Mouse (Mus musculus): ENCODE data around the gene Smoc1. TPM values are rescaled to one million over a fixed set of nuclear protein-coding genes. Genes with fewer than 3 reads are reported as not detected.

Smoc1 gene
- total and polyA plus RNA-seq, 2 experiments from 2014 or later = 24.5 to 28.7 TPM

- Histone ChIP-seq H3K27me3 (ENCODE audit: insufficient read depth, low read length) (no peaks in the 10 kb centered on the region), H3K36me3 (ENCODE audit: insufficient read depth, low read length) (no peaks in the 10 kb centered on the region), H3K4me1 (ENCODE audit: insufficient read depth, low read length) (no peaks in the 10 kb centered on the region; the same call in 1 of the 2 replicates), H3K9ac (replicated peaks; ENCODE audit: low read length, poor library complexity, severe bottlenecking) (no peak overlapping the region), H3K4me2 (ENCODE audit: low read depth, low read length, poor library complexity, severe bottlenecking) (peak overlapping the region; percentile 95), H3K27ac (ENCODE audit: low read depth, low read length) (no peak overlapping the region), H3K4me3 (ENCODE audit: low read depth, low read length) (peak overlapping the region; percentile 75), H3K9me3 (ENCODE audit: low read length) (no peaks in the 10 kb centered on the region)
- DNase-seq (ENCODE audit: low spot score) = no peak
- ATAC-seq (ENCODE audit: low FRiP score) = no peak
- no peak for TF ChIP-seq CTCF (IDR thresholded peaks at IDR 0.05)
- WGBS = 36% methylated on average over 16 of the region's 16 CpGs
Observed at GRCm38 (mm10) chr12:81028291-81028920, 1.8 kb downstream of the Smoc1 start.

- H3K9ac ChIP-seq (replicated peaks; ENCODE audit: low read length, poor library complexity, severe bottlenecking) = no peak overlapping the region
- no peak overlapping the region for H3K27ac ChIP-seq (ENCODE audit: low read depth, low read length)
- no peak overlapping the region for H3K4me2 ChIP-seq (ENCODE audit: low read depth, low read length, poor library complexity, severe bottlenecking)
- no peak for ATAC-seq (ENCODE audit: low FRiP score)
- no peak for TF ChIP-seq CTCF (IDR thresholded peaks at IDR 0.05)
- H3K27me3 ChIP-seq (ENCODE audit: insufficient read depth, low read length) = no peaks in the 10 kb centered on the region
- no peaks in the 10 kb centered on the region for H3K36me3 ChIP-seq (ENCODE audit: insufficient read depth, low read length)
- H3K4me1 ChIP-seq (ENCODE audit: insufficient read depth, low read length) = no peaks in the 10 kb centered on the region; the same call in 1 of the 2 replicates
- WGBS = 42% methylated on average over 4 of the region's 4 CpGs
- no peak for DNase-seq (ENCODE audit: low spot score)
- no peaks in the 10 kb centered on the region for H3K9me3 ChIP-seq (ENCODE audit: low read length)
- H3K4me3 ChIP-seq (ENCODE audit: low read depth, low read length) = no peak overlapping the region
Observed at GRCm38 (mm10) chr12:81029731-81030130, 3.1 kb downstream of the Smoc1 start.

- 82% methylated on average over 7 of the region's 7 CpGs for WGBS
- Histone ChIP-seq H3K9me3 (ENCODE audit: low read length) (no peaks in the 10 kb centered on the region), H3K4me3 (ENCODE audit: low read depth, low read length) (no peak overlapping the region), H3K4me1 (ENCODE audit: insufficient read depth, low read length) (no peaks in the 10 kb centered on the region; the same call in 1 of the 2 replicates), H3K27me3 (ENCODE audit: insufficient read depth, low read length) (no peaks in the 10 kb centered on the region), H3K9ac (replicated peaks; ENCODE audit: low read length, poor library complexity, severe bottlenecking) (no peak overlapping the region), H3K4me2 (ENCODE audit: low read depth, low read length, poor library complexity, severe bottlenecking) (no peak overlapping the region), H3K36me3 (ENCODE audit: insufficient read depth, low read length) (no peaks in the 10 kb centered on the region; the same call in 1 of the 2 replicates), H3K27ac (ENCODE audit: low read depth, low read length) (no peak overlapping the region)
- ATAC-seq (ENCODE audit: low FRiP score) (no peak), DNase-seq (ENCODE audit: low spot score) (no peak)
- no peak for TF ChIP-seq CTCF (IDR thresholded peaks at IDR 0.05)
Observed at GRCm38 (mm10) chr12:81031579-81031978, 5.0 kb downstream of the Smoc1 start.

- no peak for TF ChIP-seq CTCF (IDR thresholded peaks at IDR 0.05)
- WGBS = 35% methylated on average over 15 of the region's 15 CpGs
- 0 out of 2 replicates have a peak overlapping the region, but pooled peaks have one; percentile 55 for H3K27ac ChIP-seq (ENCODE audit: low read depth, low read length)
- no peaks in the 10 kb centered on the region; the same call in 1 of the 2 replicates for H3K4me1 ChIP-seq (ENCODE audit: insufficient read depth, low read length)
- peak; percentile 88 for ATAC-seq (ENCODE audit: low FRiP score)
- H3K4me3 ChIP-seq (ENCODE audit: low read depth, low read length) = no peak overlapping the region
- peak overlapping the region; percentile 2; the same call in 1 of the 2 replicates for H3K4me2 ChIP-seq (ENCODE audit: low read depth, low read length, poor library complexity, severe bottlenecking)
- peak; percentile 79 for DNase-seq (ENCODE audit: low spot score)
- H3K36me3 ChIP-seq (ENCODE audit: insufficient read depth, low read length) = no peaks in the 10 kb centered on the region; the same call in 1 of the 2 replicates
- no peak overlapping the region for H3K9ac ChIP-seq (replicated peaks; ENCODE audit: low read length, poor library complexity, severe bottlenecking)
- H3K9me3 ChIP-seq (ENCODE audit: low read length) = no peaks in the 10 kb centered on the region
- no peaks in the 10 kb centered on the region for H3K27me3 ChIP-seq (ENCODE audit: insufficient read depth, low read length)
Observed at GRCm38 (mm10) chr12:81033389-81034041, 6.9 kb downstream of the Smoc1 start.

GRCm38 (mm10) chr12:81034042-81034417 lies 7.4 kb downstream of the Smoc1 start:
- H3K27ac ChIP-seq (ENCODE audit: low read depth, low read length) = peak overlapping the region; percentile 55
- H3K27me3 ChIP-seq (ENCODE audit: insufficient read depth, low read length) = no peaks in the 10 kb centered on the region
- 52% methylated on average over 4 of the region's 4 CpGs for WGBS
- H3K4me2 ChIP-seq (ENCODE audit: low read depth, low read length, poor library complexity, severe bottlenecking) = peak overlapping the region; percentile 2; the same call in 1 of the 2 replicates
- ATAC-seq (ENCODE audit: low FRiP score) (peak; percentile 38; the same call in 1 of the 2 replicates), DNase-seq (ENCODE audit: low spot score) (no peak)
- no peak overlapping the region for H3K9ac ChIP-seq (replicated peaks; ENCODE audit: low read length, poor library complexity, severe bottlenecking)
- no peaks in the 10 kb centered on the region for H3K9me3 ChIP-seq (ENCODE audit: low read length)
- H3K4me1 ChIP-seq (ENCODE audit: insufficient read depth, low read length) = no peaks in the 10 kb centered on the region; the same call in 1 of the 2 replicates
- TF ChIP-seq CTCF (IDR thresholded peaks at IDR 0.05) = no peak
- no peaks in the 10 kb centered on the region; the same call in 1 of the 2 replicates for H3K36me3 ChIP-seq (ENCODE audit: insufficient read depth, low read length)
- H3K4me3 ChIP-seq (ENCODE audit: low read depth, low read length) = no peak overlapping the region

GRCm38 (mm10) chr12:81035850-81036249 lies 9.2 kb downstream of the Smoc1 start:
- TF ChIP-seq CTCF (IDR thresholded peaks at IDR 0.05) = no peak
- Histone ChIP-seq H3K27ac (ENCODE audit: low read depth, low read length) (no peak overlapping the region), H3K36me3 (ENCODE audit: insufficient read depth, low read length) (no peaks in the 10 kb centered on the region; the same call in 1 of the 2 replicates), H3K4me3 (ENCODE audit: low read depth, low read length) (no peak overlapping the region), H3K27me3 (ENCODE audit: insufficient read depth, low read length) (no peaks in the 10 kb centered on the region), H3K4me2 (ENCODE audit: low read depth, low read length, poor library complexity, severe bottlenecking) (no peak overlapping the region), H3K9me3 (ENCODE audit: low read length) (no peaks in the 10 kb centered on the region), H3K4me1 (ENCODE audit: insufficient read depth, low read length) (no peaks in the 10 kb centered on the region), H3K9ac (replicated peaks; ENCODE audit: low read length, poor library complexity, severe bottlenecking) (no peak overlapping the region)
- ATAC-seq (ENCODE audit: low FRiP score) (no peak), DNase-seq (ENCODE audit: low spot score) (no peak)
- WGBS = 91% methylated on average over 6 of the region's 6 CpGs

Measured in midbrain, postnatal 0 days (tissue).